Mouse (Mus musculus) cortical plate, adult 2 months (tissue): ENCODE measurements around the gene Sema4d. TPM values are rescaled to one million over a fixed set of nuclear protein-coding genes. Genes with fewer than 3 reads are reported as not detected.

Experiments
- H3K27ac ChIP-seq: fragments of 200-500 bp; 2 replicates; pipeline ENCODE4 v1.5.1; 2012; ENCODE audit warnings: low read length, control low read depth, inconsistent platforms; ENCODE audit not compliant: insufficient read depth
- H3K4me1 ChIP-seq: fragments of 200-500 bp; 2 replicates; pipeline ENCODE4 v1.6.1; 2011; ENCODE audit warnings: low read length; ENCODE audit not compliant: control insufficient read depth, insufficient read depth
- H3K4me3 ChIP-seq: fragments of 200-500 bp; 2 replicates; pipeline ENCODE4 v1.5.1; 2011; ENCODE audit warnings: mild to moderate bottlenecking, low read length, control low read depth; ENCODE audit not compliant: insufficient read depth
- CTCF ChIP-seq: fragments of 200-500 bp; IDR thresholded peaks from 2 replicates; pipeline ENCODE4 v1.5.1; 2011; ENCODE audit warnings: mild to moderate bottlenecking, control low read depth, low read length; ENCODE audit not compliant: insufficient read depth; ENCODE audit errors: extremely low read depth
- POLR2A ChIP-seq: fragments of 200-500 bp; IDR thresholded peaks from 2 replicates; pipeline ENCODE4 v1.6.1; 2011; ENCODE audit warnings: mild to moderate bottlenecking, low read length, control low read depth; ENCODE audit not compliant: insufficient read depth; ENCODE audit errors: extremely low read depth
- polyA plus RNA-seq: library from polyadenylated mRNA; depleted of rRNA; stranded (reverse); fragments of >200 nt; gene quantifications from 2 replicates; pipeline ENCODE4 v1.2.3, GENCODE M21; 2012

Sema4d gene
- polyA plus RNA-seq, 1 experiment, result 99.9 TPM

GRCm38 (mm10) chr13:51663561-51663960 is 130.0 kb downstream of the Sema4d start:
- TF ChIP-seq CTCF (no peak), POLR2A (no peak)
- Histone ChIP-seq H3K4me3 (no peak overlapping the region), H3K27ac (no peak overlapping the region), H3K4me1 (no peaks in the 10 kb centered on the region)

- Histone ChIP-seq H3K4me1 (no peaks in the 10 kb centered on the region), H3K27ac (no peak overlapping the region), H3K4me3 (no peak overlapping the region)
- TF ChIP-seq CTCF, result no peak
- TF ChIP-seq POLR2A, result no peak
Measured at GRCm38 (mm10) chr13:51659573-51659972, 134.0 kb downstream of the Sema4d start.

GRCm38 (mm10) chr13:51658094-51658493 is 135.5 kb downstream of the Sema4d start:
- Histone ChIP-seq H3K27ac (no peak overlapping the region), H3K4me3 (no peak overlapping the region), H3K4me1 (no peaks in the 10 kb centered on the region)
- TF ChIP-seq POLR2A, result no peak
- TF ChIP-seq CTCF, result no peak

- Histone ChIP-seq H3K4me1 (no peaks in the 10 kb centered on the region), H3K27ac (no peak overlapping the region), H3K4me3 (no peak overlapping the region)
- TF ChIP-seq CTCF (no peak), POLR2A (no peak)
Measured at GRCm38 (mm10) chr13:51656516-51657235, 136.9 kb downstream of the Sema4d start.

- TF ChIP-seq CTCF (no peak), POLR2A (no peak)
- Histone ChIP-seq H3K4me3 (no peak overlapping the region), H3K4me1 (no peaks in the 10 kb centered on the region), H3K27ac (no peak overlapping the region)
Measured at GRCm38 (mm10) chr13:51653961-51654360, 139.6 kb downstream of the Sema4d start.

- H3K4me1 ChIP-seq, result no peaks in the 10 kb centered on the region
- no peak for TF ChIP-seq CTCF
- TF ChIP-seq POLR2A, result no peak
- H3K4me3 ChIP-seq, result no peak overlapping the region
- H3K27ac ChIP-seq, result no peak overlapping the region
Measured at GRCm38 (mm10) chr13:51653159-51653558, 140.4 kb downstream of the Sema4d start.

- peak within 1 kb of the TSS; percentile 90; the same call in 1 of the 2 replicates for H3K27ac ChIP-seq
- H3K4me1 ChIP-seq, result no peaks in the 10 kb centered on the region
- H3K4me3 ChIP-seq, result peak within 1 kb of the TSS; percentile 82
- TF ChIP-seq CTCF (peak; percentile 55), POLR2A (peak; percentile 60)
Measured at GRCm38 (mm10) chr13:51651408-51652064, 142.0 kb downstream of the Sema4d start, which contains the start of gene Secisbp2. Gene Secisbp2, plus strand, starts transcription at chr13:51651697.

GRCm38 (mm10) chr13:51649740-51650139 is 143.8 kb downstream of the Sema4d start:
- H3K4me1 ChIP-seq, result no peaks in the 10 kb centered on the region
- H3K27ac ChIP-seq, result no peak overlapping the region
- H3K4me3 ChIP-seq, result no peak overlapping the region
- TF ChIP-seq POLR2A (no peak), CTCF (no peak)

GRCm38 (mm10) chr13:51648237-51648636 is 145.3 kb downstream of the Sema4d start:
- Histone ChIP-seq H3K4me3 (no peak overlapping the region), H3K4me1 (no peaks in the 10 kb centered on the region), H3K27ac (no peak overlapping the region)
- no peak for TF ChIP-seq CTCF
- TF ChIP-seq POLR2A, result no peak

GRCm38 (mm10) chr13:51647770-51648169 is 145.8 kb downstream of the Sema4d start:
- no peaks in the 10 kb centered on the region for H3K4me1 ChIP-seq
- no peak overlapping the region for H3K27ac ChIP-seq
- TF ChIP-seq CTCF (no peak), POLR2A (no peak)
- H3K4me3 ChIP-seq, result no peak overlapping the region
